Comparison of ENCODE assay signal across 8 mouse cellular contexts in genomic region chr15:79075658-79076365, GRCm38 (mm10). TPM values are rescaled to one million over a fixed set of nuclear protein-coding genes. Genes with fewer than 3 reads are reported as not detected.
A peak's percentile ranks its signal among the peaks of the same experiment; 100 is the strongest.
DNase-seq lines count a peak whose midpoint lies in the region; ATAC-seq and TF ChIP-seq lines count a peak whose summit lies in the region.

No protein-coding gene starts in this region.

- H3K4me2 ChIP-seq in heart, embryonic 11.5 days = peak overlapping the region; percentile 90
- H3K4me2 ChIP-seq in forebrain, embryonic 15.5 days (replicated peaks) = peak overlapping the region; percentile 61
- peak overlapping the region; percentile 83 for H3K4me2 ChIP-seq in liver, embryonic 15.5 days

- H3K27me3 ChIP-seq in heart, embryonic 11.5 days (ENCODE audit: control insufficient read depth, insufficient read depth, low read length) = no peaks in the 10 kb centered on the region
- H3K27me3 ChIP-seq in ES-Bruce4 (ENCODE audit: control insufficient read depth, insufficient read depth, low read length, poor library complexity, severe bottlenecking) = no peaks in the 10 kb centered on the region
- H3K27me3 ChIP-seq in forebrain, embryonic 15.5 days = no peaks in the 10 kb centered on the region
- H3K27me3 ChIP-seq in liver, embryonic 15.5 days = no peaks in the 10 kb centered on the region

- intact Hi-C loops in heart, postnatal 36 days (cut with DNase I) = no loop called here

- 37% methylated on average over 15 of the region's 15 CpGs for WGBS in heart, embryonic 11.5 days (ENCODE audit: insufficient replicate concordance)
- 40% methylated on average over 15 of the region's 15 CpGs for WGBS in forebrain, embryonic 15.5 days
- WGBS in liver, embryonic 15.5 days (ENCODE audit: insufficient replicate concordance) = 17% methylated on average over 15 of the region's 15 CpGs

- H3K36me3 ChIP-seq in heart, embryonic 11.5 days (ENCODE audit: control insufficient read depth, insufficient read depth, low read length) = peaks cover 28% of the 10 kb centered on the region
- H3K36me3 ChIP-seq in ES-Bruce4 (ENCODE audit: control insufficient read depth, insufficient read depth, low read length, poor library complexity, severe bottlenecking) = peaks cover 41% of the 10 kb centered on the region
- H3K36me3 ChIP-seq in forebrain, embryonic 15.5 days = peaks cover 42% of the 10 kb centered on the region
- peaks cover 46% of the 10 kb centered on the region for H3K36me3 ChIP-seq in liver, embryonic 15.5 days (replicated peaks)

- peaks cover 11% of the 10 kb centered on the region for H3K4me1 ChIP-seq in heart, embryonic 11.5 days (ENCODE audit: control insufficient read depth, insufficient read depth, low read length)
- H3K4me1 ChIP-seq in ES-Bruce4 (ENCODE audit: control insufficient read depth, insufficient read depth, low read length) = peaks cover 4% of the 10 kb centered on the region
- peaks cover 23% of the 10 kb centered on the region for H3K4me1 ChIP-seq in forebrain, embryonic 15.5 days
- H3K4me1 ChIP-seq in liver, embryonic 15.5 days (replicated peaks) = peaks cover 39% of the 10 kb centered on the region

- TF ChIP-seq POLR2A in ES-Bruce4 (IDR thresholded peaks at IDR 0.05; ENCODE audit: insufficient read depth, low read length) = no peak

- DNase-seq in heart, postnatal 36 days = no peak
- DNase-seq in frontal cortex, postnatal 14 days (ENCODE audit: low spot score in 2 of 2) = no peak
- DNase-seq in Muller cell, postnatal 12 days (ENCODE audit: inconsistent ontology term) = no peak
- DNase-seq in cerebellum, postnatal 10 days = no peak

- no peak for TF ChIP-seq EP300 in ES-Bruce4 (IDR thresholded peaks at IDR 0.05; ENCODE audit: insufficient read depth, low read depth, low read length)

- H3K9ac ChIP-seq in heart, embryonic 11.5 days (ENCODE audit: low read depth, low read length) = peak overlapping the region; percentile 85
- H3K9ac ChIP-seq in ES-Bruce4 (ENCODE audit: low read depth, poor library complexity, severe bottlenecking) = peak overlapping the region; percentile 84
- peak overlapping the region; percentile 86 for H3K9ac ChIP-seq in forebrain, embryonic 15.5 days (replicated peaks)
- H3K9ac ChIP-seq in liver, embryonic 15.5 days = peak overlapping the region; percentile 82

- peak overlapping the region; percentile 73; the same call in 1 of the 2 replicates for H3K27ac ChIP-seq in heart, embryonic 11.5 days (ENCODE audit: low read depth, low read length)
- peak overlapping the region; percentile 35 for H3K27ac ChIP-seq in ES-Bruce4 (ENCODE audit: insufficient read depth, low read length)
- no peak overlapping the region for H3K27ac ChIP-seq in forebrain, embryonic 15.5 days (replicated peaks)
- peak overlapping the region; percentile 81 for H3K27ac ChIP-seq in liver, embryonic 15.5 days (replicated peaks)

- H3K4me3 ChIP-seq in heart, embryonic 11.5 days (ENCODE audit: low read depth, low read length) = peak overlapping the region; percentile 98
- H3K4me3 ChIP-seq in ES-Bruce4 (ENCODE audit: low read depth, low read length) = peak overlapping the region; percentile 95
- peak overlapping the region; percentile 87 for H3K4me3 ChIP-seq in forebrain, embryonic 15.5 days
- H3K4me3 ChIP-seq in liver, embryonic 15.5 days (replicated peaks) = peak overlapping the region; percentile 81

- no peaks in the 10 kb centered on the region for H3K9me3 ChIP-seq in heart, embryonic 11.5 days (replicated peaks; ENCODE audit: control insufficient read depth, low read length)
- no peaks in the 10 kb centered on the region for H3K9me3 ChIP-seq in ES-Bruce4 (replicated peaks; ENCODE audit: control insufficient read depth, insufficient read depth, low read length, poor library complexity, severe bottlenecking)
- H3K9me3 ChIP-seq in forebrain, embryonic 15.5 days = no peaks in the 10 kb centered on the region
- no peaks in the 10 kb centered on the region for H3K9me3 ChIP-seq in liver, embryonic 15.5 days (replicated peaks)

- no peak for TF ChIP-seq CTCF in ES-Bruce4 (IDR thresholded peaks at IDR 0.05; ENCODE audit: low read depth, low read length)

- ATAC-seq in heart, embryonic 11.5 days (replicated peaks; ENCODE audit: insufficient number of reproducible peaks, low FRiP score, low TSS enrichment) = no peak
- 0 out of 2 replicates have a peak, but pooled peaks have one; percentile 9 for ATAC-seq in forebrain, embryonic 15.5 days (replicated peaks)
- ATAC-seq in liver, embryonic 15.5 days (ENCODE audit: insufficient read depth) = no peak

RNA-seq across cellular contexts. Expression of gene Eif3l, which starts 0.8 kb away (rescaled TPM):
- polyA plus RNA-seq in heart, embryonic 11.5 days (2014; fragmentation: Nextera tagmentation; extraction: Ambion mirVana) = 166 and 189 TPM in 2 replicates
- 10 to 100 TPM; 71.6 to 72.7 TPM for total RNA-seq in heart, postnatal 36 days (2021)
- 598 and 608 TPM in 2 replicates for polyA plus RNA-seq in ES-Bruce4 (2011; ENCODE audit: insufficient read depth, insufficient read length, low read depth, missing spikeins)
- polyA plus RNA-seq in forebrain, embryonic 15.5 days (2015; fragmentation: Nextera tagmentation; extraction: Ambion mirVana) = 192 and 195 TPM in 2 replicates
- 116 and 117 TPM in 2 replicates for polyA plus RNA-seq in liver, embryonic 15.5 days (2015; fragmentation: Nextera tagmentation; extraction: Ambion mirVana)

RNA-seq across cellular contexts. Expression of gene Ankrd54, which starts 13.1 kb away (rescaled TPM):
- polyA plus RNA-seq in heart, embryonic 11.5 days (2014; fragmentation: Nextera tagmentation; extraction: Ambion mirVana) = 28.2 and 28.7 TPM in 2 replicates
- 1 to 10 TPM; 7.7 to 8.1 TPM for total RNA-seq in heart, postnatal 36 days (2021)
- 16.6 and 18.2 TPM in 2 replicates for polyA plus RNA-seq in ES-Bruce4 (2011; ENCODE audit: insufficient read depth, insufficient read length, low read depth, missing spikeins)
- 61.6 and 65.5 TPM in 2 replicates for polyA plus RNA-seq in forebrain, embryonic 15.5 days (2015; fragmentation: Nextera tagmentation; extraction: Ambion mirVana)
- polyA plus RNA-seq in liver, embryonic 15.5 days (2015; fragmentation: Nextera tagmentation; extraction: Ambion mirVana) = 47.9 and 55.1 TPM in 2 replicates

RNA-seq across cellular contexts. Expression of gene Micall1, which starts 32.9 kb away (rescaled TPM):
- polyA plus RNA-seq in heart, embryonic 11.5 days (2014; fragmentation: Nextera tagmentation; extraction: Ambion mirVana) = 11.9 and 13.6 TPM in 2 replicates
- total RNA-seq in heart, postnatal 36 days (2021) = 10 to 100 TPM; 39.0 to 50.1 TPM
- 12.4 and 13.4 TPM in 2 replicates for polyA plus RNA-seq in ES-Bruce4 (2011; ENCODE audit: insufficient read depth, insufficient read length, low read depth, missing spikeins)
- polyA plus RNA-seq in forebrain, embryonic 15.5 days (2015; fragmentation: Nextera tagmentation; extraction: Ambion mirVana) = 8.0 and 9.7 TPM in 2 replicates
- 0.86 and 1.3 TPM in 2 replicates for polyA plus RNA-seq in liver, embryonic 15.5 days (2015; fragmentation: Nextera tagmentation; extraction: Ambion mirVana)

RNA-seq across cellular contexts. Expression of gene Galr3, which starts 34.1 kb away (rescaled TPM):
- not detected in 2 replicates for polyA plus RNA-seq in heart, embryonic 11.5 days (2014; fragmentation: Nextera tagmentation; extraction: Ambion mirVana)
- total RNA-seq in heart, postnatal 36 days (2021) = not detected
- polyA plus RNA-seq in ES-Bruce4 (2011; ENCODE audit: insufficient read depth, insufficient read length, low read depth, missing spikeins) = not detected in 2 replicates
- not detected in 2 replicates for polyA plus RNA-seq in forebrain, embryonic 15.5 days (2015; fragmentation: Nextera tagmentation; extraction: Ambion mirVana)
- polyA plus RNA-seq in liver, embryonic 15.5 days (2015; fragmentation: Nextera tagmentation; extraction: Ambion mirVana) = 0.17 TPM in 1 of 2 replicates, not detected in the other

RNA-seq across cellular contexts. Expression of gene H1f0, which starts 47.6 kb away (rescaled TPM):
- polyA plus RNA-seq in heart, embryonic 11.5 days (2014; fragmentation: Nextera tagmentation; extraction: Ambion mirVana) = 74.6 and 178 TPM in 2 replicates
- total RNA-seq in heart, postnatal 36 days (2021) = 100 to 1,000 TPM in 1 of 2 experiments, 10 to 100 TPM in 1; 79.2 to 117 TPM
- 59.8 TPM in 2 replicates for polyA plus RNA-seq in ES-Bruce4 (2011; ENCODE audit: insufficient read depth, insufficient read length, low read depth, missing spikeins)
- polyA plus RNA-seq in forebrain, embryonic 15.5 days (2015; fragmentation: Nextera tagmentation; extraction: Ambion mirVana) = 470 and 489 TPM in 2 replicates
- 118 and 121 TPM in 2 replicates for polyA plus RNA-seq in liver, embryonic 15.5 days (2015; fragmentation: Nextera tagmentation; extraction: Ambion mirVana)
